Mouse (Mus musculus) liver, embryonic 15.5 days (tissue): Measurements from ENCODE around the gene Ropn1. TPM values are rescaled to one million over a fixed set of nuclear protein-coding genes. Genes with fewer than 3 reads are reported as not detected.

ENCODE experiments used
- polyA plus RNA-seq: library from polyadenylated mRNA; unstranded; fragments of >200 nt; fragmentation: Nextera tagmentation; extraction: Ambion mirVana; gene quantifications from 2 replicates; pipeline ENCODE4 v1.2.1, GENCODE M21; 2015

Gene Ropn1
- polyA plus RNA-seq, 1 experiment from 2014 or later, result not detected

Other genes starting within 250 kb of the Ropn1 start
- gene Kalrn, start 76.4 kb upstream of the Ropn1 start, polyA plus RNA-seq, result 10.0 and 10.9 TPM in 2 replicates
- gene Ccdc14, start 40.7 kb downstream of the Ropn1 start, polyA plus RNA-seq, result 1.9 TPM in 2 replicates
- 4.4 and 4.9 TPM in 2 replicates for gene Mylk, start 95.3 kb downstream of the Ropn1 start, polyA plus RNA-seq